Mouse (Mus musculus): ENCODE measurements at regions not wholly inside any gene's neighbourhood (a gene's known extent, or its start where the extent isn't known, plus 50 kb on each side); places are given as distances from the start of the nearest gene placed in this dataset.

- TF ChIP-seq CTCF (IDR thresholded peaks at IDR 0.05; ENCODE audit: low read depth) (no peak), EP300 (IDR thresholded peaks at IDR 0.05; ENCODE audit: low read depth) (no peak)
These were observed 95.1 kb upstream of the Col3a1 start for GRCm38 (mm10) chr1:45216272-45216671.
